Mouse (Mus musculus): ENCODE results near the gene Slc2a9. TPM values are rescaled to one million over a fixed set of nuclear protein-coding genes. Genes with fewer than 3 reads are reported as not detected.
"Not testable (repeated sequence)": the region's sequence is repeated elsewhere in the genome, so short reads cannot be mapped to it uniquely, and the experiment has no call there.

Slc2a9 gene
- polyA plus RNA-seq, 1 experiment from 2014 or later: 2.7 TPM

GRCm38 (mm10) chr5:38488026-38488425 lies 14.9 kb downstream of the Slc2a9 start:
- TF ChIP-seq CTCF (IDR thresholded peaks at IDR 0.05): no peak
- DNase-seq (ENCODE audit: low read depth, low spot score): no peak
- in situ Hi-C loops (cut with MboI; ENCODE audit: low pct_unique_long_range_greater_than_20kb): no loop called here
- peaks cover 12% of the 10 kb centered on the region for H3K27me3 ChIP-seq
- no peak for ATAC-seq
- CTCF ChIA-PET: no interaction called here
- POLR2A ChIA-PET: no interaction called here

- ChIA-PET CTCF (no interaction called here), POLR2A (no interaction called here)
- peaks cover 12% of the 10 kb centered on the region for H3K27me3 ChIP-seq
- TF ChIP-seq CTCF (IDR thresholded peaks at IDR 0.05): no peak
- in situ Hi-C loops (cut with MboI; ENCODE audit: low pct_unique_long_range_greater_than_20kb): no loop called here
- ATAC-seq (no peak), DNase-seq (ENCODE audit: low read depth, low spot score) (no peak)
Measured at GRCm38 (mm10) chr5:38487247-38487646, 15.7 kb downstream of the Slc2a9 start.

- no peak for DNase-seq (ENCODE audit: low read depth, low spot score)
- no peak for TF ChIP-seq CTCF (IDR thresholded peaks at IDR 0.05)
- in situ Hi-C loops (cut with MboI; ENCODE audit: low pct_unique_long_range_greater_than_20kb): no loop called here
- CTCF ChIA-PET: interaction anchor here (1.1 kb wide), 1 partner anchor 13 kb away, joined by 3 read pairs; no protein-coding TSS in a partner anchor
- POLR2A ChIA-PET: no interaction called here
- ATAC-seq: no peak
- peaks cover 5% of the 10 kb centered on the region for H3K27me3 ChIP-seq
Measured at GRCm38 (mm10) chr5:38485946-38486345, 17.0 kb downstream of the Slc2a9 start.

GRCm38 (mm10) chr5:38483518-38484110 lies 19.3 kb downstream of the Slc2a9 start:
- POLR2A ChIA-PET: interaction anchor here (0.7 kb wide), 1 partner anchor 83 kb away, joined by 4 read pairs; no protein-coding TSS in a partner anchor
- TF ChIP-seq CTCF (IDR thresholded peaks at IDR 0.05): no peak
- ATAC-seq (no peak), DNase-seq (ENCODE audit: low read depth, low spot score) (no peak)
- in situ Hi-C loops (cut with MboI; ENCODE audit: low pct_unique_long_range_greater_than_20kb): no loop called here
- CTCF ChIA-PET: interaction anchor here (0.8 to 1.5 kb wide), 6 partner anchors 7 to 175 kb away, joined by 3 to 6 read pairs (median 3); no protein-coding TSS in a partner anchor
- H3K27me3 ChIP-seq: no peaks in the 10 kb centered on the region

GRCm38 (mm10) chr5:38480822-38481707 lies 21.9 kb downstream of the Slc2a9 start:
- no peak for DNase-seq (ENCODE audit: low read depth, low spot score)
- H3K27me3 ChIP-seq: no peaks in the 10 kb centered on the region
- POLR2A ChIA-PET: interaction anchor here (0.6 to 1.2 kb wide), 3 partner anchors 8 to 105 kb away, joined by 3 to 6 read pairs (median 4); no protein-coding TSS in a partner anchor
- no peak for TF ChIP-seq CTCF (IDR thresholded peaks at IDR 0.05)
- CTCF ChIA-PET: interaction anchor here (1.4 to 3.8 kb wide), 4 partner anchors 11 to 89 kb away, joined by 3 to 27 read pairs (median 4); no protein-coding TSS in a partner anchor
- in situ Hi-C loops (cut with MboI; ENCODE audit: low pct_unique_long_range_greater_than_20kb): no loop called here
- ATAC-seq: no peak

- ATAC-seq (peak; percentile 56), DNase-seq (ENCODE audit: low read depth, low spot score) (no peak)
- no peaks in the 10 kb centered on the region for H3K27me3 ChIP-seq
- ChIA-PET POLR2A (interaction anchor here (0.6 to 1.2 kb wide), 4 partner anchors 9 to 104 kb away, joined by 3 to 6 read pairs (median 4); no protein-coding TSS in a partner anchor), CTCF (interaction anchor here (0.6 to 3.8 kb wide), 11 partner anchors 10 to 171 kb away, joined by 3 to 27 read pairs (median 3); no protein-coding TSS in a partner anchor)
- in situ Hi-C loops (cut with MboI; ENCODE audit: low pct_unique_long_range_greater_than_20kb): no loop called here
- no peak for TF ChIP-seq CTCF (IDR thresholded peaks at IDR 0.05)
Measured at GRCm38 (mm10) chr5:38479908-38480725, 22.8 kb downstream of the Slc2a9 start.

GRCm38 (mm10) chr5:38479545-38479907 lies 23.4 kb downstream of the Slc2a9 start:
- ChIA-PET CTCF (interaction anchor here (1.0 to 3.8 kb wide), 9 partner anchors 9 to 171 kb away, joined by 3 to 27 read pairs (median 3); no protein-coding TSS in a partner anchor), POLR2A (interaction anchor here (0.6 to 1.2 kb wide), 3 partner anchors 19 to 86 kb away, joined by 3 to 4 read pairs (median 4); no protein-coding TSS in a partner anchor)
- DNase-seq (ENCODE audit: low read depth, low spot score); in situ Hi-C loops (cut with MboI; ENCODE audit: low pct_unique_long_range_greater_than_20kb); H3K27me3 ChIP-seq: not testable (repeated sequence)
- ATAC-seq: peak; percentile 20

GRCm38 (mm10) chr5:38479027-38479426 lies 23.9 kb downstream of the Slc2a9 start:
- POLR2A ChIA-PET: interaction anchor here (0.5 to 1.1 kb wide), 2 partner anchors 19 to 144 kb away, joined by 3 read pairs; no protein-coding TSS in a partner anchor
- no peaks in the 10 kb centered on the region for H3K27me3 ChIP-seq
- CTCF ChIA-PET: interaction anchor here (1.6 to 3.8 kb wide), 3 partner anchors 9 to 170 kb away, joined by 4 to 27 read pairs (median 9); no protein-coding TSS in a partner anchor
- no peak for TF ChIP-seq CTCF (IDR thresholded peaks at IDR 0.05)
- no peak for ATAC-seq
- in situ Hi-C loops (cut with MboI; ENCODE audit: low pct_unique_long_range_greater_than_20kb): no loop called here
- no peak for DNase-seq (ENCODE audit: low read depth, low spot score)

GRCm38 (mm10) chr5:38477731-38478445 lies 25.1 kb downstream of the Slc2a9 start:
- no peak for DNase-seq (ENCODE audit: low read depth, low spot score)
- in situ Hi-C loops (cut with MboI; ENCODE audit: low pct_unique_long_range_greater_than_20kb): no loop called here
- ATAC-seq: peak; percentile 60
- no peak for TF ChIP-seq CTCF (IDR thresholded peaks at IDR 0.05)
- CTCF ChIA-PET: interaction anchor here (0.7 to 3.8 kb wide), 7 partner anchors 8 to 169 kb away, joined by 3 to 27 read pairs (median 5); no protein-coding TSS in a partner anchor
- POLR2A ChIA-PET: no interaction called here
- no peaks in the 10 kb centered on the region for H3K27me3 ChIP-seq

Measured in Patski (cell line).